Mouse (Mus musculus) lung, adult 2 months (tissue): ENCODE data around the gene Tcf25.

ENCODE experiments used
- CTCF ChIP-seq: fragments of 200-500 bp; IDR thresholded peaks from 2 replicates; pipeline ENCODE4 v1.5.1; 2011; ENCODE audit warnings: mild to moderate bottlenecking, low read length, control low read depth; ENCODE audit not compliant: insufficient read depth
- POLR2A ChIP-seq: fragments of 200-500 bp; IDR thresholded peaks from 2 replicates; pipeline ENCODE4 v1.6.1; 2011; ENCODE audit warnings: low read depth, mild to moderate bottlenecking, control low read depth, low read length, borderline replicate concordance; ENCODE audit errors: extremely low read depth

GRCm38 (mm10) chr8:123353216-123353615 lies 20.3 kb upstream of the Tcf25 start:
- TF ChIP-seq CTCF: no peak
- no peak for TF ChIP-seq POLR2A
